Mouse (Mus musculus) ES-E14 (cell line): ENCODE measurements around the gene Myo10. TPM values are rescaled to one million over a fixed set of nuclear protein-coding genes. Genes with fewer than 3 reads are reported as not detected.

Source experiments
- DNase-seq: peaks from one replicate; pipeline ENCODE4 v3.0.0-alpha.2; 2013; ENCODE audit warnings: low read depth, low spot score
- H3K27ac ChIP-seq: 2 replicates; pipeline ENCODE4 v1.5.1; 2012; ENCODE audit warnings: low read depth, mild to moderate bottlenecking, low read length, moderate library complexity, mixed read lengths; ENCODE audit not compliant: poor library complexity, insufficient read depth, severe bottlenecking
- H3K36me3 ChIP-seq: 2 replicates; pipeline ENCODE4 v1.6.1; 2012; ENCODE audit warnings: mild to moderate bottlenecking, low read length, moderate library complexity, mixed read lengths; ENCODE audit not compliant: control insufficient read depth, poor library complexity, insufficient read depth, severe bottlenecking
- H3K4me1 ChIP-seq, 2 experiments: fragments of 150-350 bp in 1 of 2; sonication (generic) in 1 of 2; 2 replicates each; pipeline ENCODE4 v1.6.1; 2012; ENCODE audit warnings: low read length in 2 of 2, mild to moderate bottlenecking in 1 of 2, mixed read lengths in 1 of 2; ENCODE audit not compliant: control insufficient read depth in 2 of 2, insufficient read depth in 2 of 2, poor library complexity in 1 of 2
- H3K4me3 ChIP-seq, 2 experiments: fragments of 150-350 bp in 1 of 2; sonication (generic) in 1 of 2; 2 replicates each; pipeline ENCODE4 v1.5.1; 2012; ENCODE audit warnings: low read length in 2 of 2, low read depth in 1 of 2, mild to moderate bottlenecking in 1 of 2, mixed read lengths in 1 of 2; ENCODE audit not compliant: insufficient read depth in 1 of 2, poor library complexity in 1 of 2, severe bottlenecking in 1 of 2
- H3K9ac ChIP-seq: 2 replicates; pipeline ENCODE4 v1.6.1; 2012; ENCODE audit warnings: low read depth, mild to moderate bottlenecking, low read length, mixed read lengths; ENCODE audit not compliant: poor library complexity, insufficient read depth, severe bottlenecking
- H3K9me3 ChIP-seq: fragments of 150-350 bp; sonication (generic); 2 replicates; pipeline ENCODE4 v1.6.1; 2012; ENCODE audit warnings: low read depth, mild to moderate bottlenecking, low read length; ENCODE audit not compliant: control insufficient read depth, insufficient read depth
- CHD2 ChIP-seq: IDR thresholded peaks from 2 replicates; pipeline ENCODE4 v1.6.1; 2014; ENCODE audit warnings: mild to moderate bottlenecking, low read depth, low read length, inconsistent platforms
- HCFC1 ChIP-seq: IDR thresholded peaks from 2 replicates; pipeline ENCODE4 v1.6.1; 2012; ENCODE audit warnings: low read length, inconsistent platforms, borderline replicate concordance; ENCODE audit not compliant: insufficient read depth
- MAFK ChIP-seq: IDR thresholded peaks from 2 replicates; pipeline ENCODE4 v1.6.1; 2014; ENCODE audit warnings: mild to moderate bottlenecking, low read depth, low read length, inconsistent platforms; ENCODE audit not compliant: insufficient read depth
- ZC3H11A ChIP-seq: IDR thresholded peaks from 2 replicates; pipeline ENCODE4 v1.6.1; 2012; ENCODE audit warnings: low read depth, mild to moderate bottlenecking, inconsistent platforms, low read length, borderline replicate concordance
- ZNF384 ChIP-seq: IDR thresholded peaks from 2 replicates; pipeline ENCODE4 v1.6.1; 2012; ENCODE audit warnings: low read depth, low read length, inconsistent platforms
- in situ Hi-C, 2 experiments: fragments of 600-800 bp; cut with MboI; formaldehyde crosslinking; loops; one replicate each; pipeline ENCODE4 v1.15.1; 2025; ENCODE audit warnings: low sequenced_read_pairs in 2 of 2, inconsistent platforms in 1 of 2; ENCODE audit not compliant: unreplicated experiment in 2 of 2
- total RNA-seq: library from RNA; depleted of rRNA; stranded (reverse); fragments of 300-350 nt; gene quantifications from 2 replicates; pipeline ENCODE4 v1.2.3, GENCODE M21; 2012

Myo10 gene
- total RNA-seq, 1 experiment, result 133 TPM

DNA sequence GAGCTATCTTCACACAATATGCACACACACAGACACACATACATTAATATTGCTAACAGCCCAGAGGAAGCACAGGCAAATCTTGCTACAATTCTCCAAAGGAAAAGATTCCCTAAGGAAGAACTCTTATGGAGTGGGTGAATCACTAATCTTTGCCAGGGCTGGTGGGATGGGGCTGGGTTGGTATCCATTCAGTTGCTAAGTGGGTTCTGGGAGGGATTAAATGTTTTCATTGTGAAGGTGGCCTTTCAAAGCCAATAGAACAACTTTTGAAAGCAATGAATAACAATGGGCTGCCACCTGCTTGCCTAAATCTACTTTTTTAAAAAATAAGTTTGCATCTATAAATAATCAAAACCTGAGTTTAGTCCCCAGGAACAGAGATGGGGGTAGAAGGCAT lies 131.6 kb downstream of the Myo10 start:
- H3K27ac ChIP-seq, result peak overlapping the region; percentile 98
- DNase-seq, result peak; percentile 69
- 0 out of 2 replicates have a peak, but pooled peaks have one; percentile 10 for TF ChIP-seq CHD2
- TF ChIP-seq ZNF384, result peak; percentile 37; the same call in 1 of the 2 replicates
- 0 out of 2 replicates have a peak, but pooled peaks have one; percentile 36 for TF ChIP-seq HCFC1
- no peak for TF ChIP-seq ZC3H11A
- TF ChIP-seq MAFK, result no peak
- H3K9me3 ChIP-seq, result no peaks in the 10 kb centered on the region
- peaks cover 11 to 12% of the 10 kb centered on the region in 2 experiments for H3K4me1 ChIP-seq
- H3K9ac ChIP-seq, result peak overlapping the region; percentile 52; the same call in 1 of the 2 replicates
- peak overlapping the region; percentile 61 to 73 for H3K4me3 ChIP-seq
- H3K36me3 ChIP-seq, result peaks cover 3% of the 10 kb centered on the region
- in situ Hi-C loops, result no loop called here

DNA sequence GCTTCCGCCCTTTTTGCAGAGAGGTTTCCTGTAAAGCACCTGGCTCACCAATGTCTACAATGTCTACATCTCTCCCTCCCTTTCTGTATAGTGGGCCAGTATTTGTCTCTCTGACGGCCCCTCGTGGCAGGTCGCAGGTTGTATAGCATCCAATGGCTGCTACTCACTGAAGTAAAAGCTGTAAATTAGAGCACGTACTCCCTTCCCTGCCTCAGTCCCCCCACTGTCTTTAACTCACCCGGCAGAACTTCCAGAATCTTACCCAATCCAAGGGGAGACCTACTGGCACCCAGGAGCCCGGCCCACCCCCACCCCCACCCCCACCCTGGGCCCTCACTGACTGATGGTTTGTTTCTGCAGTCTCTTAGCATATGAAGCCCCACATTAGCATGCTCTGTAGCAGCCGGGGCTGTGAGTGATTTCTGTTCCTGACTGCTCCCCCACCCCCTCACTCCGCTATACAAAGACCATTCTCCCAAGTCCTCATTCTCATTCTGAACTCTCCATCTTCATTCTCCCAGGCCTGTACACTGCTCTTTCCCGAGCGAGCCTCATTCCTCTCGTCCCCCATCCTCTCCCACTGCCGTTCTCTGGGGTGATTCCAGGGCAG lies 132.1 kb downstream of the Myo10 start:
- peaks cover 3% of the 10 kb centered on the region for H3K36me3 ChIP-seq
- peaks cover 11 to 12% of the 10 kb centered on the region in 2 experiments for H3K4me1 ChIP-seq
- H3K27ac ChIP-seq, result peak overlapping the region; percentile 98
- H3K4me3 ChIP-seq, result peak overlapping the region; percentile 58 to 61
- peak overlapping the region; percentile 75 for H3K9ac ChIP-seq
- in situ Hi-C loops, result no loop called here
- no peaks in the 10 kb centered on the region for H3K9me3 ChIP-seq
- peak; percentile 86 for DNase-seq
- TF ChIP-seq ZNF384, result no peak; the same call in 1 of the 2 replicates
- TF ChIP-seq HCFC1, result peak; percentile 27; the same call in 1 of the 2 replicates

DNA sequence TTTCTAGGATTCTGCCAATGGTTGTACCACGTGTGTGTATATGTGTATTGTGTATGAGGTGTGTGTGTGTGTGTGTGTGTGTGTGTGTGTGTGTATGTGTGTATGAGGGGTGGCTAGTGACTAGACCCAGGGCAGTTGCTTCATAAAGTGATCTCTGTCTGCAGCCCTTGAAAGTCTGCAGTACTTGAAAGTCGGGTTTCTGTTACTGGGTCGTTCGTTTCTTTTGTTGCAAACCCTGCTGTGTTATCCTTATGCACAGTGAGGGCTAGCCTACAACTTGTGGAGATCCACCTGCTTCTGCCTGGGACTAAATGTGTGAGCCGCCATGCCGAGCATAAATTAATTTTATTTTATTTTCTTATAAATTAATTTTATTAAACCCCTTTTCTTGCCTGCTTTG lies 133.2 kb downstream of the Myo10 start:
- Histone ChIP-seq H3K36me3 (peaks cover 3% of the 10 kb centered on the region), H3K4me1 (peaks cover 11 to 12% of the 10 kb centered on the region in 2 experiments), H3K27ac (peak overlapping the region; percentile 95), H3K4me3 (peak overlapping the region; percentile 58 to 61), H3K9me3 (no peaks in the 10 kb centered on the region), H3K9ac (peak overlapping the region; percentile 75; the same call in 1 of the 2 replicates)
- in situ Hi-C loops, result no loop called here
- TF ChIP-seq MAFK, result no peak
- no peak for TF ChIP-seq CHD2
- no peak for TF ChIP-seq HCFC1
- TF ChIP-seq ZNF384, result no peak
- no peak for TF ChIP-seq ZC3H11A
- DNase-seq, result no peak

DNA sequence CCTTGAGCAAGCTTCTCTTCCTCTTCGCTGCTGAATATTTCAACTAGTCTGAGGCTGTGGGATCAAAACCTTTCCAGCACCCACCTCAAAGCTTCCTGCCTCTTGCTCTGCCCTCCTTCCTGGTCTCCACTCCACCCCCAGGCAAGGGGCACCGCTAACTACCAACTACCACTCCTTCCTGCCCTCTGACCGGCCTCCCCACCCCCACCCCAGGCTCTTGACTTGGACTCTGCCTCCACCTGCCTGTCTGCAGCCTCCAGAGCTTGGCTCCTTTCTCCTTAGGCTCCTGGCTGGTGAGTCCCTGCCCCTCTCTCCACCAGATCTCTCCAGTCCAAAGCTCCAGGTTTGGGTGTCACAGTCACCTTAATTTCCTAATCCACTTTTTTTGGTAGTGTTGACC lies 133.7 kb downstream of the Myo10 start:
- H3K27ac ChIP-seq, result peak overlapping the region; percentile 95
- H3K4me1 ChIP-seq, result peaks cover 6 to 10% of the 10 kb centered on the region in 2 experiments
- peak overlapping the region; percentile 58 to 61 for H3K4me3 ChIP-seq

More for the DNA sequence above, 133.7 kb downstream of the Myo10 start:
- peaks cover 3% of the 10 kb centered on the region for H3K36me3 ChIP-seq
- TF ChIP-seq ZC3H11A (no peak), MAFK (no peak), ZNF384 (no peak), CHD2 (no peak), HCFC1 (no peak)
- no peaks in the 10 kb centered on the region for H3K9me3 ChIP-seq
- in situ Hi-C loops, result no loop called here
- DNase-seq, result no peak
- H3K9ac ChIP-seq, result peak overlapping the region; percentile 66; the same call in 1 of the 2 replicates
